Mouse (Mus musculus) heart, embryonic 15.5 days (tissue): ENCODE data around the gene Homer3. TPM values are rescaled to one million over a fixed set of nuclear protein-coding genes. Genes with fewer than 3 reads are reported as not detected.

Experiments
- ATAC-seq: fragments of 200-750 bp; cut with Nextera tagmentation; replicated peaks from 2 replicates; pipeline ENCODE4 v1.8.0; 2017; ENCODE audit warnings: low read depth, moderate TSS enrichment; ENCODE audit not compliant: insufficient number of reproducible peaks, insufficient read depth, low FRiP score
- H3K27ac ChIP-seq: fragments of 300-500 bp; sonication (generic); 2 replicates; pipeline ENCODE4 v1.5.1; 2015; ENCODE audit warnings: mild to moderate bottlenecking, inconsistent platforms
- H3K27me3 ChIP-seq: fragments of 300-500 bp; sonication (generic); 2 replicates; pipeline ENCODE4 v1.6.1; 2015; ENCODE audit warnings: inconsistent platforms
- H3K36me3 ChIP-seq: fragments of 300-500 bp; sonication (generic); 2 replicates; pipeline ENCODE4 v1.6.1; 2015; ENCODE audit warnings: mild to moderate bottlenecking, inconsistent platforms
- H3K4me1 ChIP-seq: fragments of 300-500 bp; sonication (generic); replicated peaks from 2 replicates; pipeline ENCODE4 v1.6.1; 2015; ENCODE audit warnings: inconsistent platforms
- H3K4me2 ChIP-seq: fragments of 300-500 bp; sonication (generic); 2 replicates; pipeline ENCODE4 v1.6.1; 2015; ENCODE audit warnings: inconsistent platforms, mild to moderate bottlenecking, moderate library complexity
- H3K4me3 ChIP-seq: fragments of 300-500 bp; sonication (generic); 2 replicates; pipeline ENCODE4 v1.5.1; 2015; ENCODE audit warnings: mild to moderate bottlenecking, inconsistent platforms
- H3K9ac ChIP-seq: fragments of 300-500 bp; sonication (generic); 2 replicates; pipeline ENCODE4 v1.6.1; 2015; ENCODE audit warnings: mild to moderate bottlenecking, inconsistent platforms
- H3K9me3 ChIP-seq: fragments of 300-500 bp; sonication (generic); replicated peaks from 2 replicates; pipeline ENCODE4 v1.6.1; 2016; ENCODE audit warnings: inconsistent platforms
- WGBS: fragments of 180-500 bp; shearing (Covaris S2); methylation state at CpG from one replicate; pipeline ENCODE4 v1.1.7; 2015; ENCODE audit warnings: mixed read lengths; 5-methylcytosine and 5-hydroxymethylcytosine counted together
- polyA plus RNA-seq: library from polyadenylated mRNA; unstranded; fragments of >200 nt; fragmentation: Nextera tagmentation; extraction: Ambion mirVana; gene quantifications from 2 replicates; pipeline ENCODE4 v1.2.1, GENCODE M21; 2015

Homer3 gene
- polyA plus RNA-seq, 1 experiment from 2014 or later, result 24.2 TPM

- 76% methylated on average over 3 of the region's 3 CpGs for WGBS
- no peak overlapping the region for H3K4me3 ChIP-seq
- no peak overlapping the region for H3K27ac ChIP-seq
- no peak overlapping the region for H3K9ac ChIP-seq
- H3K4me1 ChIP-seq, result peaks cover 11% of the 10 kb centered on the region
- H3K9me3 ChIP-seq, result no peaks in the 10 kb centered on the region
- H3K4me2 ChIP-seq, result no peak overlapping the region
- H3K36me3 ChIP-seq, result peaks cover 20% of the 10 kb centered on the region
- no peaks in the 10 kb centered on the region for H3K27me3 ChIP-seq
- ATAC-seq, result no peak
Measured at GRCm38 (mm10) chr8:70267674-70268073, 15.0 kb upstream of the Homer3 start.

DNA sequence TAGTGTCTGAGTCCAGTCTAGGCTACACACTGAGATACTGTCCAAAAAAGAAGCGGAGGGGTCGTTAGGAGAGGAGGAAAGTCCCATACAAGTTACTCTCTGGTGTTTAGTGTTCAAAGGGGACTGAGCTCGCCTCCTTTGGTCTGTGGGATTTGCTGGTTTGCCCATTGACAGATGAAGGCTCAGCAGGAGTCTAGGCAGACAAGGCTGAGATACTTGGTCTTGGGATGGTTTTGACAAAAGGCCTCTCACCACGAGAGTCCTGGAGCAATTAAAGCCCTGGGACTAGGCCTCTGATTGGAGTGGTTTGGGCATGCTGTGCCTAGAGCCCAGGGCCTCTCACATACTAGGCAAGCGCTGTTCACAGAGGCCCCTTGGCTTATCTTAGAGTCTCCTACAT, 14.3 kb upstream of the Homer3 start:
- Histone ChIP-seq H3K9me3 (no peaks in the 10 kb centered on the region), H3K27me3 (no peaks in the 10 kb centered on the region), H3K27ac (no peak overlapping the region), H3K36me3 (peaks cover 14% of the 10 kb centered on the region), H3K9ac (no peak overlapping the region), H3K4me2 (no peak overlapping the region), H3K4me1 (peaks cover 11% of the 10 kb centered on the region), H3K4me3 (no peak overlapping the region)
- 63% methylated on average over 5 of the region's 5 CpGs for WGBS
- ATAC-seq, result no peak

DNA sequence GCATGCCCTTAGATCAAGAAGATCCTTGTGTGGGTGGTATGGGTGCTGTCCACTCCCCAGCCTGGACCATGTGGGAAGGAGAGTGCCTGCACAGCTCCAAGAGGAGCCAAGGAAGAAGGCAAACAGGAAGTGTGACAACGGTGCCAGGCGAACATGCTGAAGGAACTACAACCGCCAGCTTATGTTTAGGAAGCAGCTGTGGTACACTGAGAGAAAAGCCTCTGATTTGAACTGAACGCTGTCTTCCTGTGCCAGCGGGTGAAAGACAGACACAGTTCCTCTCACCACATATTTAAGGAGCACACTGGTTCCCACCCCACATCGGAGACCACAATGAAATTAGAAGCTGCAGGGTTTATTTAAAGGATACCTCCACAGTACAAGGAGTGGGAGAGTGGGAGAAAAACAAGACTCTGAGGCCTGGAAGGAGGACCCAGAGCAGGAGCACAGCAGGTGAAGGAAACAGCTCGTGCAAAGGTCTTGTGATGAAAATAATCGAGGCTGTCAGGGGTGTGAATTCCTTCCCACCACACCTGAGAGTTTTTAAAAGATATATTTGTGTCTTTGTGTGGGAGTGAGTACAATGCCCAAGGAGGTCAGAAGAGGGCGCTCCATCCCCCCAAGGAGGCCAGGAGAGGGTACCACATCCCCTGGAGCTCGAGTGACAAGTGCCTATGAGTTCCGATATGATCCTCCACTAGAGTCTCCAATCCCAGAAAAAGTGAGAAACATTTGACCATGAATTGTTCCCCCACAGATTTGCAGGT, 13.6 kb upstream of the Homer3 start:
- Histone ChIP-seq H3K9me3 (no peaks in the 10 kb centered on the region), H3K27ac (no peak overlapping the region), H3K4me3 (no peak overlapping the region), H3K4me1 (peaks cover 11% of the 10 kb centered on the region), H3K9ac (no peak overlapping the region), H3K27me3 (no peaks in the 10 kb centered on the region), H3K36me3 (peaks cover 8% of the 10 kb centered on the region; the same call in 1 of the 2 replicates), H3K4me2 (no peak overlapping the region)
- WGBS, result 48% methylated on average over 11 of the region's 11 CpGs
- no peak for ATAC-seq

DNA sequence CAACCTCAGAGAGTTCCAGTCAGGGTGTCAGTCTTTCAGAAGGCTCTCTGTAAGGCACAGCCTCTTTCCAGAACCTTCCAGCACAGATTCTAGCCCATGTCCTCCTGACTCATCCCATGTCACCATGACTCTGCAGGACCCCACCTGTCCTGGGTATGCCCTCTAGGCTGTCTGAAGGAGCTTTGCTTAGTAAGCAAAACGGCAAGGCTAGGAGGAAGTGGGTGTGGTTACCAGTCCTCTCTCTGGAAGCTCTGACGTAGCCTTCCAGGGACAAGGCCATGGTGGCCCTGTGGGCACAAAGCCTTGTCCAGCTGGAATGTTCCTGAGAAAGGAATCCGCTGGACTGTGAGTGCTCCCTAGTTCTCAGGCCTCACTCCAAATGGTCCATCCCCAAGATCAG, 9.7 kb upstream of the Homer3 start:
- H3K27me3 ChIP-seq, result no peaks in the 10 kb centered on the region
- ATAC-seq, result 0 out of 2 replicates have a peak, but pooled peaks have one; percentile 53
- no peak overlapping the region for H3K27ac ChIP-seq
- 42% methylated on average over 3 of the region's 3 CpGs for WGBS
- H3K36me3 ChIP-seq, result no peaks in the 10 kb centered on the region
- H3K9me3 ChIP-seq, result no peaks in the 10 kb centered on the region
- no peak overlapping the region for H3K4me2 ChIP-seq
- peaks cover 11% of the 10 kb centered on the region for H3K4me1 ChIP-seq
- H3K4me3 ChIP-seq, result no peak overlapping the region
- no peak overlapping the region for H3K9ac ChIP-seq

DNA sequence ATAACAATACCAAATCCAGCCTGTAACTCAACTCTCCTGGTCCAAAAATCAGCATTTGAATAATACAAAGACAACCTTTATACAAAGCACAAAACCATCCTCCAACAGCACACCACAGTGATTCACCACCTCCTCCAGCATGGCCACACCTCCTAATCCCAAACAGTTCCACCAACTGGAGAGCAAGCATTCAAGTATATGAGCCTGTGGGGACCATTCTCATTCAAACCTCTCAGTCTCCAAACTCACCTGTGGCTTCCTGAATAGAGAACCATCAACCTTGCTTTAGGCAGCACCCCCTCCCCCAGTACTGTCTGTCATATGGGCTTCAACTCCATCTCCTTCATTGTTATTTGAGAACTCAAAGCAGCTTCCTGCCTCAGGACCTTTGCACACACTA, 8.3 kb upstream of the Homer3 start:
- no peaks in the 10 kb centered on the region for H3K27me3 ChIP-seq
- H3K4me2 ChIP-seq, result no peak overlapping the region
- H3K9ac ChIP-seq, result no peak overlapping the region
- ATAC-seq, result no peak
- H3K27ac ChIP-seq, result no peak overlapping the region
- no peaks in the 10 kb centered on the region for H3K36me3 ChIP-seq
- peaks cover 15% of the 10 kb centered on the region for H3K4me1 ChIP-seq
- H3K9me3 ChIP-seq, result no peaks in the 10 kb centered on the region
- H3K4me3 ChIP-seq, result no peak overlapping the region

DNA sequence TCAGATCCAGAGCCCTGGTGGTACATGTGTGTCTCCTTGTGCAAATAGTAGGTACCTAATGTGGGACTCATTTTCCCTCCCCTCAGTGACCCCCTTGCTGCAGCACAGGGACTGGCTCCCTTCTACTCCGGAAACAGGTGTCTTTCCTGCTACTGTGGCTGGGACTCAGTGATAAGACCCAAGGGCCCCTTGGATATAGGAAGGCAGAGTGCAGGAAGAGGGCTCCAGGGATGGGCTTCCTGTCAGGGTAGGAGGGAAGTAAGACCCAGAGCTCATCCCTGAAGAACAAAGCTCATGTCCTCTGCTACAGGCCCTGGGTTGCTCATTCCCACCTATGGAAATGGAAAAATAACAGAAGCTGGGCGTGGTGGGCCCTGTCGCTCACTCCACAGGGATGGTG, 6.2 kb upstream of the Homer3 start:
- ATAC-seq, result peak; percentile 58
- H3K4me2 ChIP-seq, result no peak overlapping the region
- WGBS, result 73% methylated on average over 3 of the region's 3 CpGs

GRCm38 (mm10) chr8:70278175-70278574, 4.5 kb upstream of the Homer3 start:
- Histone ChIP-seq H3K27ac (no peak overlapping the region), H3K36me3 (no peaks in the 10 kb centered on the region), H3K4me1 (peaks cover 38% of the 10 kb centered on the region), H3K27me3 (no peaks in the 10 kb centered on the region), H3K9me3 (no peaks in the 10 kb centered on the region), H3K4me2 (no peak overlapping the region), H3K4me3 (no peak overlapping the region), H3K9ac (peak overlapping the region; percentile 33; the same call in 1 of the 2 replicates)
- no peak for ATAC-seq
- 64% methylated on average over 15 of the region's 15 CpGs for WGBS

More for the DNA sequence above, 6.2 kb upstream of the Homer3 start:
- no peaks in the 10 kb centered on the region for H3K36me3 ChIP-seq
- H3K4me3 ChIP-seq, result no peak overlapping the region
- H3K27me3 ChIP-seq, result no peaks in the 10 kb centered on the region
- H3K27ac ChIP-seq, result peak overlapping the region; percentile 63
- no peaks in the 10 kb centered on the region for H3K9me3 ChIP-seq
- no peak overlapping the region for H3K9ac ChIP-seq
- H3K4me1 ChIP-seq, result peaks cover 27% of the 10 kb centered on the region

DNA sequence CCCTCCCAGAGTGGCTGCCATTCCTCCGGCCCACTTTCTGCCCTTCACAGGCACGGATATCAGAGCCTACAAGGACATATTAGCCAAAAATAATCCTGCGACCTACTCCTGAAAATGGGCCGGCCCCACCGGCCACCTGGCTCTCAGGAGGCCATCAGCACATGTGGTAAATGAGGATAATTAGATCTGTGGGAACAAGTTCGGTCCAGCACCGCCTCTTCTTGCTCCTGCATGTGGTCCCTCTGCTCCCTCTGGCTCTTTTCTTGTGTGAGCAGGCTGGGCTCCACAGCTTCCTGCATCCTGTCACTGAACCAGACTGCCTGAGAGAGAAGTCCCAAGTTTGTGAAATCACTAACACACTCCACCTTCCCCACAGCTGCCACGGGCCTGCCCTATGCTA, 3.4 kb upstream of the Homer3 start:
- H3K36me3 ChIP-seq, result no peaks in the 10 kb centered on the region
- H3K4me3 ChIP-seq, result no peak overlapping the region
- H3K9me3 ChIP-seq, result no peaks in the 10 kb centered on the region
- WGBS, result 36% methylated on average over 8 of the region's 8 CpGs
- H3K27me3 ChIP-seq, result no peaks in the 10 kb centered on the region
- H3K9ac ChIP-seq, result no peak overlapping the region
- H3K4me2 ChIP-seq, result no peak overlapping the region
- peak overlapping the region; percentile 68 for H3K27ac ChIP-seq
- ATAC-seq, result no peak
- peaks cover 43% of the 10 kb centered on the region for H3K4me1 ChIP-seq

DNA sequence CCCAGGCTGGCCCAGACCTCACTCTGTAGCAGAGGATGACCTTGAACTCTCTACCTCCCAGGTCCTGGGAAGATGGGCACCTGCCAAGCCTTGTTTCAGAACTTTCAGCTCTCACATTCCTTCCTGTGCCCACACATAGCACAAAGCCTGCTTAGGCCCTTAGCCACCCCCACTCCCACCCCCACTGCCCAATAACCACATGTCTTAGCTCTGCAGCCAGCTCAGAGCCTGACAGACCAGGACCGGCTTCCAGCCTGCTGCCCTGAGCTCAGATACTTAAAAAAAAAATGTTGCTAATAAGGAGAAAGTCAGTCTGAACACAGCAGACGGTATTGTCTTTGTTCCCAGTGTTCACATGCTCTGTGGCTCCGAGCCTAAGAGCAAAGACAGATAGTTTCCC, 1.6 kb upstream of the Homer3 start:
- Histone ChIP-seq H3K9ac (no peak overlapping the region), H3K27ac (peak overlapping the region; percentile 86; the same call in 1 of the 2 replicates), H3K4me3 (no peak overlapping the region), H3K9me3 (no peaks in the 10 kb centered on the region), H3K4me2 (no peak overlapping the region), H3K4me1 (peaks cover 43% of the 10 kb centered on the region), H3K36me3 (peaks cover 9% of the 10 kb centered on the region), H3K27me3 (no peaks in the 10 kb centered on the region)
- no peak for ATAC-seq
- WGBS, result 43% methylated on average over 3 of the region's 3 CpGs

DNA sequence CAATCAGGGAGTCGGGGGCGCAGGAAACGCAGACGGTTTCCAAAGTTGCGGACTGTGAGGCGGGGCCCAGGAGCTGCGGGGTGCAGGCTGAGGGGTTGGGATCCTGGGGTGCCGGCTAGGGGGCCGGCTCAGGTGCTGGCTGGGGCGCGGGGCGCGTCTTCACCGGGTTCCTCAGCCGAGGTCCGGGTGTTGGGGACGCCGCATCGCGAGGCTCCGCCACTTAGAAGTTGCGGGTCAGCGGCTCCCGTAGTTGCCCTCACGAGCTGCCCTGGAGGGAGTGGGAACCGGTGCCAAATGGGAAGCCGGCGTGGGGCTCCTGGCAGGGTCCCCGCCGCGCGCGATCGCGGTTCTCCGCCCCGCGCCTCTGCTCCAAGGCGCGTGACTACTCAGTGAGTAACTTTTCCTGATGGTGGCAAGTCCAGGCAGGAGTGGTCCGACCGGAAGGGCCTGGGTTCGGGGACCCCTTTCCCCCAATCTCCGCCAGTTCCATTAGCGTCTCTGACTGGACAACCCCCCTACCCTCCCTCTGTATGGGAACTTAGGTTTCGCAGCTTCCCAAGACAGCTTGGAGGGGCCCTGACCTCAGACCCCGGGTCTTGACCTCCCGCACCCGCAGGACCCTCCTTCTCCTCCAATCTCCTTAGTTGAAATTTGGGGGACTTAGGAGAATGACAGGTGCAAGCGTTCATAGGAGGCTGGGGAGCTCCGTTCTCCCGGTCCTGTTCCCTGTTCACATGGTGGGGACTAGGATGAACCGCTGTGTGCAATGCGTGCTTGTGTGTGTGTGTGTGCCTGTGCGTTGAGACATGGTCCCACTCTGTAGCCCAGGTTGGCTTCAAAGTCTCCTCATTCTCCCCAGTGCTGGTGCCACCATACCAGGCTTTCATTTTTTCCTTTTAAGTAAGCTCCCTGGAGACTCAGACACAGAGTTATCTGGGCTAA, 780 bp downstream of the Homer3 start:
- Histone ChIP-seq H3K27ac (peak overlapping the region; percentile 86), H3K27me3 (no peaks in the 10 kb centered on the region), H3K4me1 (peaks cover 38% of the 10 kb centered on the region), H3K4me2 (peak overlapping the region; percentile 96), H3K9ac (peak overlapping the region; percentile 96), H3K9me3 (no peaks in the 10 kb centered on the region), H3K36me3 (peaks cover 29% of the 10 kb centered on the region), H3K4me3 (peak overlapping the region; percentile 97)
- ATAC-seq, result peak; percentile 19
- WGBS, result 1% methylated on average over 55 of the region's 55 CpGs

DNA sequence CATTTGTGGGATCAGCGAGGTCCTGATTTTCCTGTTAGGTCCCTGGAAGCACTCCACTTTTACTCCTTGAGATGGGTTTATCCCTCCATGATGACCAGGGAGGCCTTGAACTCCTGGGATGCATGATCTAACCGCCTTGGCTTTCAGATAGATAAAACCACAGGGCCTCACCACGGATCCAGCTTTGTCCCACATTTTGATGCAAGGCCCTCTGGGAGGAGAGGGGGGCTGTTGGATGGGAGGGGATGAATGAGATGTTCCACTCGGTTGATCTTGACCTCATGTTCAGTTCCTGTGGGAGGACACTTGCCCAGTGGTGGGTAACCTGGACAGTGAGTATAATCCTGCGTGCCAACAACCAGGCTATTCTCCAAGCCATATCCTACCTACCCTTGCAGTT, 1.8 kb downstream of the Homer3 start:
- H3K27ac ChIP-seq, result no peak overlapping the region
- peak overlapping the region; percentile 97; the same call in 1 of the 2 replicates for H3K4me3 ChIP-seq
- H3K4me2 ChIP-seq, result peak overlapping the region; percentile 96; the same call in 1 of the 2 replicates
- no peaks in the 10 kb centered on the region for H3K27me3 ChIP-seq
- WGBS, result 70% methylated on average over 5 of the region's 5 CpGs
- H3K4me1 ChIP-seq, result peaks cover 28% of the 10 kb centered on the region
- no peak overlapping the region for H3K9ac ChIP-seq
- no peak for ATAC-seq
- peaks cover 31% of the 10 kb centered on the region for H3K36me3 ChIP-seq
- no peaks in the 10 kb centered on the region for H3K9me3 ChIP-seq
